10 mouse cellular contexts compared by ENCODE assay signal in genomic region chr9:21332161-21333061, GRCm38 (mm10). TPM values are rescaled to one million over a fixed set of nuclear protein-coding genes. Genes with fewer than 3 reads are reported as not detected.
DNase-seq lines count a peak whose midpoint lies in the region; ATAC-seq lines count a peak whose summit lies in the region.
"Had no signal": no experiment of that assay in that cellular context is flagged by ENCODE, and none has a peak within 500 bp of the region (broad histone marks: within the 10 kb centered on the region; RNA-seq: fewer than 3 reads in every experiment).

No protein-coding gene starts in this region.

- no peak overlapping the region for H3K4me2 ChIP-seq in midbrain, embryonic 11.5 days

- H3K4me1 ChIP-seq in midbrain, embryonic 10.5 days, result peaks cover 16% of the 10 kb centered on the region
- H3K4me1 ChIP-seq in midbrain, embryonic 11.5 days (ENCODE audit: control insufficient read depth, insufficient read depth, low read length), result no peaks in the 10 kb centered on the region; the same call in 1 of the 2 replicates
- peaks cover 22% of the 10 kb centered on the region for H3K4me1 ChIP-seq in embryonic facial prominence, embryonic 10.5 days

- no peaks in the 10 kb centered on the region for H3K9me3 ChIP-seq in midbrain, embryonic 10.5 days (replicated peaks)
- no peaks in the 10 kb centered on the region for H3K9me3 ChIP-seq in midbrain, embryonic 11.5 days (ENCODE audit: control insufficient read depth, low read length)
- H3K9me3 ChIP-seq in embryonic facial prominence, embryonic 10.5 days, result no peaks in the 10 kb centered on the region

- WGBS in midbrain, embryonic 10.5 days, result 43% methylated on average over 9 of the region's 9 CpGs
- WGBS in midbrain, embryonic 11.5 days, result 40% methylated on average over 9 of the region's 9 CpGs
- WGBS in embryonic facial prominence, embryonic 10.5 days, result 44% methylated on average over 9 of the region's 9 CpGs

- peak overlapping the region; percentile 55; the same call in 1 of the 2 replicates for H3K27ac ChIP-seq in midbrain, embryonic 10.5 days (replicated peaks)
- H3K27ac ChIP-seq in midbrain, embryonic 11.5 days (ENCODE audit: low read depth, low read length), result no peak overlapping the region
- 0 out of 2 replicates have a peak overlapping the region, but pooled peaks have one; percentile 25 for H3K27ac ChIP-seq in embryonic facial prominence, embryonic 10.5 days (replicated peaks)

- DNase-seq in midbrain, embryonic 10.5 days (ENCODE audit: low spot score), result no peak
- no peak for DNase-seq in midbrain, embryonic 11.5 days (ENCODE audit: low spot score, missing footprints)
- DNase-seq in embryonic facial prominence, embryonic 10.5 days (ENCODE audit: low spot score), result no peak
- DNase-seq in induced T-regulatory cell, adult 2 months (ENCODE audit: low read depth), result peak; percentile 54
- DNase-seq in thymus, postnatal 10 days (ENCODE audit: low spot score in 2 of 2), result peak; percentile 49 to 50
- DNase-seq in layer of hippocampus, postnatal 36 days, result no peak
- no peak for DNase-seq in left cerebral cortex, postnatal 10 days (ENCODE audit: extremely low spot score in 1 of 2, low spot score in 2 of 2)
- DNase-seq in heart, adult 18-20 months, result no peak
- DNase-seq: adrenal gland, adult 2 months; retina, postnatal 1 day had no signal

- intact Hi-C loops in left cerebral cortex, postnatal 10 days (cut with DNase I), result no loop called here

- no peak overlapping the region for H3K9ac ChIP-seq in midbrain, embryonic 11.5 days (ENCODE audit: low read length)

- H3K27me3 ChIP-seq in midbrain, embryonic 10.5 days (ENCODE audit: low read depth, poor library complexity, severe bottlenecking), result no peaks in the 10 kb centered on the region
- no peaks in the 10 kb centered on the region for H3K27me3 ChIP-seq in midbrain, embryonic 11.5 days (ENCODE audit: control insufficient read depth, insufficient read depth, low read length)
- H3K27me3 ChIP-seq in embryonic facial prominence, embryonic 10.5 days (replicated peaks; ENCODE audit: low read depth, poor library complexity, severe bottlenecking), result no peaks in the 10 kb centered on the region

- ATAC-seq in midbrain, embryonic 11.5 days (ENCODE audit: low FRiP score), result no peak

- H3K36me3 ChIP-seq in midbrain, embryonic 10.5 days, result peaks cover 9% of the 10 kb centered on the region; the same call in 1 of the 2 replicates
- no peaks in the 10 kb centered on the region for H3K36me3 ChIP-seq in midbrain, embryonic 11.5 days (ENCODE audit: control insufficient read depth, insufficient read depth, low read length)
- H3K36me3 ChIP-seq in embryonic facial prominence, embryonic 10.5 days (replicated peaks), result peaks cover 14% of the 10 kb centered on the region; the same call in 1 of the 2 replicates

- H3K4me3 ChIP-seq in midbrain, embryonic 10.5 days, result no peak overlapping the region
- H3K4me3 ChIP-seq in midbrain, embryonic 11.5 days (ENCODE audit: low read depth, low read length), result no peak overlapping the region
- H3K4me3 ChIP-seq in embryonic facial prominence, embryonic 10.5 days, result no peak overlapping the region

RNA-seq across cellular contexts. Expression of gene Slc44a2, which starts 11.9 kb away (rescaled TPM):
- polyA plus RNA-seq in midbrain, embryonic 10.5 days (2016; fragmentation: Nextera tagmentation; extraction: Ambion mirVana), result 65.8 and 72.2 TPM in 2 replicates
- polyA plus RNA-seq in midbrain, embryonic 11.5 days (2014; fragmentation: Nextera tagmentation; extraction: Ambion mirVana), result 53.9 and 58.6 TPM in 2 replicates
- 86.8 and 92.7 TPM in 2 replicates for polyA plus RNA-seq in embryonic facial prominence, embryonic 10.5 days (2016; fragmentation: Nextera tagmentation; extraction: Ambion mirVana)
- 10 to 100 TPM; 49.6 to 56.3 TPM for total RNA-seq in layer of hippocampus, postnatal 36 days (2021)
- 10 to 100 TPM; 66.4 to 67.7 TPM for total RNA-seq in left cerebral cortex, postnatal 10 days (2021)
- 10 to 100 TPM; 74.0 to 81.4 TPM for total RNA-seq in heart, adult 18-20 months (2021)

RNA-seq across cellular contexts. Expression of gene Ap1m2, which starts 20.3 kb away (rescaled TPM):
- 1.1 and 2.9 TPM in 2 replicates for polyA plus RNA-seq in midbrain, embryonic 10.5 days (2016; fragmentation: Nextera tagmentation; extraction: Ambion mirVana)
- polyA plus RNA-seq in midbrain, embryonic 11.5 days (2014; fragmentation: Nextera tagmentation; extraction: Ambion mirVana), result 0.36 and 0.68 TPM in 2 replicates
- polyA plus RNA-seq in embryonic facial prominence, embryonic 10.5 days (2016; fragmentation: Nextera tagmentation; extraction: Ambion mirVana), result 16.8 and 18.6 TPM in 2 replicates
- under 1 TPM; 0.35 to 0.57 TPM for total RNA-seq in layer of hippocampus, postnatal 36 days (2021)
- 1 to 10 TPM; 1.1 to 1.9 TPM for total RNA-seq in left cerebral cortex, postnatal 10 days (2021)
- not detected for total RNA-seq in heart, adult 18-20 months (2021)
- total RNA-seq: adrenal gland, adult 2 months had no signal
- polyA plus RNA-seq: adrenal gland, adult 2 months had no signal

RNA-seq across cellular contexts. Expression of gene Ilf3, which starts 35.3 kb away (rescaled TPM):
- 295 and 321 TPM in 2 replicates for polyA plus RNA-seq in midbrain, embryonic 10.5 days (2016; fragmentation: Nextera tagmentation; extraction: Ambion mirVana)
- polyA plus RNA-seq in midbrain, embryonic 11.5 days (2014; fragmentation: Nextera tagmentation; extraction: Ambion mirVana), result 263 and 266 TPM in 2 replicates
- polyA plus RNA-seq in embryonic facial prominence, embryonic 10.5 days (2016; fragmentation: Nextera tagmentation; extraction: Ambion mirVana), result 341 and 343 TPM in 2 replicates
- total RNA-seq in layer of hippocampus, postnatal 36 days (2021), result 100 to 1,000 TPM in 1 of 2 experiments, 10 to 100 TPM in 1; 80.8 to 107 TPM
- 10 to 100 TPM; 88.4 to 89.2 TPM for total RNA-seq in left cerebral cortex, postnatal 10 days (2021)
- 10 to 100 TPM; 25.2 to 28.5 TPM for total RNA-seq in heart, adult 18-20 months (2021)

RNA-seq across cellular contexts. Expression of gene Cdkn2d, which starts 41.2 kb away (rescaled TPM):
- polyA plus RNA-seq in midbrain, embryonic 10.5 days (2016; fragmentation: Nextera tagmentation; extraction: Ambion mirVana), result 51.4 and 61.3 TPM in 2 replicates
- polyA plus RNA-seq in midbrain, embryonic 11.5 days (2014; fragmentation: Nextera tagmentation; extraction: Ambion mirVana), result 70.6 and 71.9 TPM in 2 replicates
- polyA plus RNA-seq in embryonic facial prominence, embryonic 10.5 days (2016; fragmentation: Nextera tagmentation; extraction: Ambion mirVana), result 40.9 and 45.1 TPM in 2 replicates
- total RNA-seq in layer of hippocampus, postnatal 36 days (2021), result 10 to 100 TPM; 53.0 to 62.9 TPM
- total RNA-seq in left cerebral cortex, postnatal 10 days (2021), result 10 to 100 TPM; 66.6 to 73.9 TPM
- total RNA-seq in heart, adult 18-20 months (2021), result 10 to 100 TPM; 14.3 to 15.9 TPM

RNA-seq across cellular contexts. Expression of gene Kri1, which starts 44.6 kb away (rescaled TPM):
- 16.2 and 21.0 TPM in 2 replicates for polyA plus RNA-seq in midbrain, embryonic 10.5 days (2016; fragmentation: Nextera tagmentation; extraction: Ambion mirVana)
- 13.2 and 16.3 TPM in 2 replicates for polyA plus RNA-seq in midbrain, embryonic 11.5 days (2014; fragmentation: Nextera tagmentation; extraction: Ambion mirVana)
- polyA plus RNA-seq in embryonic facial prominence, embryonic 10.5 days (2016; fragmentation: Nextera tagmentation; extraction: Ambion mirVana), result 16.2 and 18.0 TPM in 2 replicates
- total RNA-seq in layer of hippocampus, postnatal 36 days (2021), result 10 to 100 TPM; 48.1 to 50.2 TPM
- total RNA-seq in left cerebral cortex, postnatal 10 days (2021), result 10 to 100 TPM; 34.4 to 39.4 TPM
- total RNA-seq in heart, adult 18-20 months (2021), result 10 to 100 TPM; 10.6 to 17.2 TPM

Comparison
In these comparisons a context has a peak if more than half of its experiments do, and no peak if none do; other contexts are left out.
1. DNase-seq: peak in induced T-regulatory cell, adult 2 months (single experiment) and thymus, postnatal 10 days (2 of 2); none in midbrain, embryonic 10.5 days (single experiment), midbrain, embryonic 11.5 days (single experiment), embryonic facial prominence, embryonic 10.5 days (single experiment), layer of hippocampus, postnatal 36 days (0 of 2), left cerebral cortex, postnatal 10 days (0 of 2) and heart, adult 18-20 months (0 of 2).